Mouse (Mus musculus) T-helper 1 cell (primary cell): ENCODE measurements around the gene Mog.
"Not testable (repeated sequence)": the region's sequence is repeated elsewhere in the genome, so short reads cannot be mapped to it uniquely, and the experiment has no call there.

ENCODE experiments used
- in situ Hi-C: fragments of 300-600 bp; cut with MboI, MseI; formaldehyde crosslinking; loops from one replicate; pipeline ENCODE4 v1.15.1; 2025; ENCODE audit warnings: high pct_unique_total_duplicates

Mog gene

GRCm38 (mm10) chr17:37045611-37046311 is 22.6 kb upstream of the Mog start, which contains the start of gene Gabbr1:
Gabbr1 (plus strand) TSS chr17:37045966.
- in situ Hi-C loops, result loop anchor here (5.0 kb wide), 2 partner anchors 103 to 208 kb away; partner anchors contain the start of genes Rnf39 and Trim26

- in situ Hi-C loops, result loop anchor here (5.0 kb wide), 2 partner anchors 102 to 207 kb away; partner anchors contain the start of genes Rnf39 and Trim26
Observed at GRCm38 (mm10) chr17:37044651-37045244, 21.6 kb upstream of the Mog start.

- in situ Hi-C loops, result no loop called here
Observed at GRCm38 (mm10) chr17:37039127-37039894, 16.1 kb upstream of the Mog start.

- in situ Hi-C loops, result no loop called here
Observed at GRCm38 (mm10) chr17:37029162-37029561, 6.0 kb upstream of the Mog start.

- in situ Hi-C loops, result no loop called here
Observed at GRCm38 (mm10) chr17:37028683-37029120, 5.5 kb upstream of the Mog start.

- in situ Hi-C loops, result no loop called here
Observed at GRCm38 (mm10) chr17:37028212-37028611, 5.0 kb upstream of the Mog start.

- in situ Hi-C loops, result no loop called here
Observed at GRCm38 (mm10) chr17:37027486-37027885, 4.3 kb upstream of the Mog start.

GRCm38 (mm10) chr17:37026425-37026824 is 3.2 kb upstream of the Mog start:
- in situ Hi-C loops, result no loop called here

GRCm38 (mm10) chr17:37019242-37019641 is 4.0 kb downstream of the Mog start:
- in situ Hi-C loops, result not testable (repeated sequence)

GRCm38 (mm10) chr17:37018328-37018727 is 4.9 kb downstream of the Mog start:
- in situ Hi-C loops, result no loop called here

GRCm38 (mm10) chr17:37016333-37016732 is 6.9 kb downstream of the Mog start:
- in situ Hi-C loops, result no loop called here

GRCm38 (mm10) chr17:37012141-37012540 is 11.1 kb downstream of the Mog start:
- in situ Hi-C loops, result no loop called here

GRCm38 (mm10) chr17:37011719-37012118 is 11.5 kb downstream of the Mog start:
- in situ Hi-C loops, result no loop called here

GRCm38 (mm10) chr17:37009460-37010042 is 13.6 kb downstream of the Mog start:
- in situ Hi-C loops, result no loop called here

- in situ Hi-C loops, result no loop called here
Observed at GRCm38 (mm10) chr17:37008161-37008560, 15.0 kb downstream of the Mog start.

GRCm38 (mm10) chr17:37003366-37003765 is 19.8 kb downstream of the Mog start:
- in situ Hi-C loops, result no loop called here

- in situ Hi-C loops, result no loop called here
Observed at GRCm38 (mm10) chr17:37002364-37003330, 20.6 kb downstream of the Mog start.

- in situ Hi-C loops, result no loop called here
Observed at GRCm38 (mm10) chr17:37000863-37001262, 22.3 kb downstream of the Mog start, which contains the start of gene Zfp57. Zfp57 (plus strand) TSS chr17:37001163.

GRCm38 (mm10) chr17:36998477-36998876 is 24.7 kb downstream of the Mog start:
- in situ Hi-C loops, result no loop called here

GRCm38 (mm10) chr17:36997033-36997735 is 26.0 kb downstream of the Mog start:
- in situ Hi-C loops, result no loop called here
